Mouse (Mus musculus): Measurements from ENCODE around the gene Fam178b.

DNA sequence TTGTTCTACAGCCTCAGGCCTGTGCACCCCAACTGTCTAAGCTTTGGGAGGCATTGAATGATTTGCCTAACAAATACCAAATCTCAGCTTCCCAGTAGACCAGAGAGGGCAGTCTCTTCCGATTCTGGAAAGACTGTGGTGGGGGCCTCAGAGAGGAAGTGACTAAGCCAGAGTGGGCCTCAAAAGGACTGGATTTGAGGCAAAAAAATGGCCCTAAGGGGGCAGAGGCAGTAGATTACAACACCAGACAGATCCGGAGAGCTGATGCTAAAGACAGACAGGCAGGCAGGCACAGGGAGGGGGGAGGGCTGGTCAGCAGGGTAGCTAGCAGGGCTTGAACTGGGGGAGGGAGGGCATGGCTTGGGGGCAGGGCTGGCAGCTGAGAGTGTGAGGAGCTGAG, 116.6 kb downstream of the Fam178b start:
- TF ChIP-seq CTCF (IDR thresholded peaks at IDR 0.05; ENCODE audit: low read depth, low read length) (no peak), POLR2A (IDR thresholded peaks at IDR 0.05; ENCODE audit: insufficient read depth, low read length) (no peak), EP300 (IDR thresholded peaks at IDR 0.05; ENCODE audit: insufficient read depth, low read depth, low read length) (no peak)
